Mouse (Mus musculus) hindbrain, embryonic 10.5 days (tissue): ENCODE measurements at regions not wholly inside any gene's neighbourhood (a gene's known extent, or its start where the extent isn't known, plus 50 kb on each side); places are given as distances from the start of the nearest gene placed in this dataset.
A peak's percentile ranks its signal among the peaks of the same experiment; 100 is the strongest.

Source experiments
- DNase-seq: peaks from one replicate; pipeline ENCODE4 v3.0.0-alpha.2; 2017; ENCODE audit warnings: low spot score
- H3K27ac ChIP-seq: fragments of 300-500 bp; sonication (generic); 2 replicates; pipeline ENCODE4 v1.5.1; 2016; ENCODE audit warnings: mild to moderate bottlenecking, moderate library complexity
- H3K27me3 ChIP-seq: fragments of 300-500 bp; sonication (generic); 2 replicates; pipeline ENCODE4 v1.6.1; 2016; ENCODE audit warnings: mild to moderate bottlenecking; ENCODE audit not compliant: poor library complexity, insufficient read depth, severe bottlenecking
- H3K36me3 ChIP-seq: fragments of 300-500 bp; sonication (generic); 2 replicates; pipeline ENCODE4 v1.6.1; 2016; ENCODE audit warnings: mild to moderate bottlenecking, moderate library complexity
- H3K4me1 ChIP-seq: fragments of 300-500 bp; sonication (generic); replicated peaks from 2 replicates; pipeline ENCODE4 v1.6.1; 2016; ENCODE audit warnings: mild to moderate bottlenecking
- H3K4me3 ChIP-seq: fragments of 300-500 bp; sonication (generic); 2 replicates; pipeline ENCODE4 v1.5.1; 2016; ENCODE audit warnings: mild to moderate bottlenecking, moderate library complexity
- H3K9me3 ChIP-seq: fragments of 300-500 bp; sonication (generic); 2 replicates; pipeline ENCODE4 v1.6.1; 2016; ENCODE audit warnings: mild to moderate bottlenecking, moderate library complexity
- WGBS: fragments of 180-500 bp; shearing (Covaris S2); methylation state at CpG from one replicate; pipeline ENCODE4 v1.1.7; 2016; 5-methylcytosine and 5-hydroxymethylcytosine counted together

GRCm38 (mm10) chr11:111212702-111213328, 146.9 kb downstream of the Kcnj2 start:
- H3K36me3 ChIP-seq, result no peaks in the 10 kb centered on the region
- DNase-seq, result peak; percentile 6
- peak overlapping the region; percentile 81 for H3K27ac ChIP-seq
- WGBS, result 29% methylated on average over 5 of the region's 5 CpGs
- no peaks in the 10 kb centered on the region for H3K27me3 ChIP-seq
- 0 out of 2 replicates have a peak, but pooled peaks cover 3% of the 10 kb centered on the region for H3K9me3 ChIP-seq
- peaks cover 21% of the 10 kb centered on the region for H3K4me1 ChIP-seq
- H3K4me3 ChIP-seq, result no peak overlapping the region

GRCm38 (mm10) chr11:111215006-111215405, 149.0 kb downstream of the Kcnj2 start:
- no peak overlapping the region for H3K27ac ChIP-seq
- H3K4me1 ChIP-seq, result peaks cover 21% of the 10 kb centered on the region
- H3K9me3 ChIP-seq, result 0 out of 2 replicates have a peak, but pooled peaks cover 3% of the 10 kb centered on the region
- DNase-seq, result no peak
- 81% methylated on average over 5 of the region's 5 CpGs for WGBS
- no peaks in the 10 kb centered on the region for H3K27me3 ChIP-seq
- H3K4me3 ChIP-seq, result no peak overlapping the region
- no peaks in the 10 kb centered on the region for H3K36me3 ChIP-seq

- H3K27me3 ChIP-seq, result no peaks in the 10 kb centered on the region
- H3K9me3 ChIP-seq, result no peaks in the 10 kb centered on the region
- H3K36me3 ChIP-seq, result no peaks in the 10 kb centered on the region
- no peak overlapping the region for H3K27ac ChIP-seq
- WGBS, result 91% methylated on average over 4 of the region's 4 CpGs
- no peak for DNase-seq
- no peaks in the 10 kb centered on the region for H3K4me1 ChIP-seq
- H3K4me3 ChIP-seq, result no peak overlapping the region
Observed at GRCm38 (mm10) chr11:111223834-111224233, 157.9 kb downstream of the Kcnj2 start.

GRCm38 (mm10) chr11:111227305-111227704, 161.3 kb downstream of the Kcnj2 start:
- no peaks in the 10 kb centered on the region for H3K4me1 ChIP-seq
- no peaks in the 10 kb centered on the region for H3K27me3 ChIP-seq
- DNase-seq, result no peak
- no peak overlapping the region for H3K4me3 ChIP-seq
- H3K27ac ChIP-seq, result no peak overlapping the region
- WGBS, result 69% methylated on average over 1 of the region's 1 CpGs
- no peaks in the 10 kb centered on the region for H3K36me3 ChIP-seq
- H3K9me3 ChIP-seq, result no peaks in the 10 kb centered on the region

DNA sequence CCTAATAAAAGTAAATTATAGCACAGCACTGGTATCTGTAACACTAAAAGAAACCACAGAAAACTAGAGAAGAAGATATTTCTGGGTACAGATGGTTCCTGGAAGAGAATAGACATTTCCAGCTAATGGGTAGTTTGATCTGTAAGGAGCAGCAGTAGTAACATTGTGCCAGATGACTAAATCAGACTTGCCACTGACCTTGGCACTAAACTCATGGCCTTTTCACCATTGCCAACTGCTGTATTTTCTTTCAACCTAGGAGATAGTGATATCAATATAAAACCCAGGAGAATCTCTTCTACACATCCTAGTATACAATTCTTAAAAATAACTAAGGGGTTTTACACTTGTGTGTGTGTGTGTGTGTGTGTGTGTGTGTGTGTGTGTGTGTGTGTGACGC, 170.8 kb downstream of the Kcnj2 start:
- DNase-seq, result no peak
- 84% methylated on average over 1 of the region's 1 CpGs for whole genome bisulfite sequencing
- no peak overlapping the region for H3K27ac ChIP-seq
- no peaks in the 10 kb centered on the region for H3K9me3 ChIP-seq
- H3K4me3 ChIP-seq, result no peak overlapping the region
- no peaks in the 10 kb centered on the region for H3K36me3 ChIP-seq
- H3K4me1 ChIP-seq, result no peaks in the 10 kb centered on the region
- no peaks in the 10 kb centered on the region for H3K27me3 ChIP-seq

GRCm38 (mm10) chr11:111239784-111240183, 173.8 kb downstream of the Kcnj2 start:
- Histone ChIP-seq H3K9me3 (no peaks in the 10 kb centered on the region), H3K36me3 (no peaks in the 10 kb centered on the region), H3K4me1 (no peaks in the 10 kb centered on the region), H3K27ac (no peak overlapping the region), H3K4me3 (no peak overlapping the region), H3K27me3 (no peaks in the 10 kb centered on the region)
- 76% methylated on average over 3 of the region's 3 CpGs for WGBS
- no peak for DNase-seq

GRCm38 (mm10) chr11:111252226-111252625, 186.3 kb downstream of the Kcnj2 start:
- no peaks in the 10 kb centered on the region for H3K27me3 ChIP-seq
- no peaks in the 10 kb centered on the region for H3K4me1 ChIP-seq
- DNase-seq, result no peak
- 90% methylated on average over 4 of the region's 4 CpGs for WGBS
- H3K36me3 ChIP-seq, result no peaks in the 10 kb centered on the region
- no peak overlapping the region for H3K4me3 ChIP-seq
- H3K27ac ChIP-seq, result no peak overlapping the region
- no peaks in the 10 kb centered on the region for H3K9me3 ChIP-seq

GRCm38 (mm10) chr11:111256596-111256995, 190.6 kb downstream of the Kcnj2 start:
- no peaks in the 10 kb centered on the region for H3K4me1 ChIP-seq
- no peak overlapping the region for H3K4me3 ChIP-seq
- no peaks in the 10 kb centered on the region for H3K9me3 ChIP-seq
- no peak overlapping the region for H3K27ac ChIP-seq
- no peaks in the 10 kb centered on the region for H3K36me3 ChIP-seq
- H3K27me3 ChIP-seq, result no peaks in the 10 kb centered on the region
- WGBS, result 90% methylated on average over 3 of the region's 3 CpGs
- DNase-seq, result no peak

DNA sequence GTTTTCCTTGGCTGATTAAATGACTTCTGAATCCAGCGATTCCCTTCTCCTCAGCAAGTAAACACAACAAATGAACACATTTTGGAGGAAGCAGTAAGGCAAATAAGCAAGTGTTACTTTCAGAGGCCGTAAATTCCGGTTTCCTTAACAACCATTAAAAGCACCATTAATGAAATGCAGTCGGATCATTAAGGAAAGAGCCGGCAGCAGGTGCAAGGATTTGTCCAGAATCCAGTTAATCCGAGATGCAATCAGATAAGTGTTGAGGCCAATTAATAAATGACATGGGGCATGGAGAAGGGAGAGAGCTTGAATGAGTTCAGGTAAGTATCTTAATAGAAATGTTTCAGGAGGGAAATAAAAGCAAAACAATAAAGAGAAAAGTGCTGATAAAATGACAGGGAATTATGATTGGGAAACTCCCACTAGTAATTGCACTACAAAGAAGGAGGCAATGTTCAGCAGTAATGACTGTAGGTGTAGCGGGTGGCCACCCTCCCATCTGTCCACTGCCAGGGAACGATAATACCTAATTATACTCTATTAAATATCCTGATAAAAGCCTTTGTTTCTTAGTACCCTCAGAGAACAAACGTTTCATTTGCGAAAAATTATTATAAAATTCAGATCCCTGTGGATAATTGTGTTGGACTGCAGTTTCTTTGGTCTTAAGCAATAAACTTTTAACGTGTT, 194.9 kb downstream of the Kcnj2 start:
- Histone ChIP-seq H3K27me3 (no peaks in the 10 kb centered on the region), H3K9me3 (no peaks in the 10 kb centered on the region), H3K4me1 (no peaks in the 10 kb centered on the region), H3K4me3 (no peak overlapping the region), H3K27ac (no peak overlapping the region), H3K36me3 (no peaks in the 10 kb centered on the region)
- 84% methylated on average over 11 of the region's 11 CpGs for WGBS
- no peak for DNase-seq

DNA sequence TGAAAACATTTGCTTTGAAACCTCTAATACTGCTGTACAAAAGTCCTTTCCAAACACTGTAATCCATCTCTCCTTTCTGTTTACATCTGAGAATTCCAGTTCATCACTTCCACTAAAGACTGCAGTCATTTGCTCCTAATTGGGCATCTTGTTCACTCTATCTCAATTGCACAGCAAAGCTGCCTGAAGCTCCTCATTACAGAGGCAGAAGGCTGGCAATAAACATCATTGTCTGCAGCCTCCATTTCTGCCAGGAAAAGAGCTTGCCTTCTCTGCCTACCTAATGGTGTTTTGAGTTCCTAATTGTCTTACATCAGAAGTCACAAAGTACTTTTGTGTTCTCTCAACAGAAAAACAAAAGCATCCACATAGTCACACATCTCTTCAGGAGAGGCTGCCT, 207.7 kb downstream of the Kcnj2 start:
- Histone ChIP-seq H3K27ac (no peak overlapping the region), H3K4me1 (no peaks in the 10 kb centered on the region), H3K36me3 (no peaks in the 10 kb centered on the region), H3K27me3 (no peaks in the 10 kb centered on the region), H3K9me3 (no peaks in the 10 kb centered on the region), H3K4me3 (no peak overlapping the region)
- DNase-seq, result no peak

DNA sequence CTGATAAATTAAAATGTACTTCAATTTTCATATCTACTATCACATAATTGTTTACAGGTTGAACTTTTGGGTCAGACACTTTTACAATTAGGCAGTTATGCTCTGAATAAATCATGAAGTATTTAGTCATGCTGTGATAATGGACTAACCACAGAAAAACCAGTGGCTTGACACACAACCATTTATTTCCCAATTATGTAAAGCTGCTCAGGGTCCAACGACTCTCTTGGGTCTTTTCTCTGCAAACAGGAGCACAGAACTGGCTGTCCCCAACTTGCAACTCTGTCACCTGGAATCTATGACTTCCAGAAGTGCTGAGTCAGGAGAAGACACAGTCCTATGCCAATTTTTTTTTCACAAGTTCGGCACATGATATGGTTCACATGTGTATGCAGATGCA, 214.8 kb downstream of the Kcnj2 start:
- Histone ChIP-seq H3K4me1 (peaks cover 6% of the 10 kb centered on the region; the same call in 1 of the 2 replicates), H3K36me3 (no peaks in the 10 kb centered on the region), H3K9me3 (no peaks in the 10 kb centered on the region), H3K27ac (no peak overlapping the region), H3K27me3 (no peaks in the 10 kb centered on the region), H3K4me3 (no peak overlapping the region)
- no peak for DNase-seq
- 57% methylated on average over 2 of the region's 2 CpGs for WGBS

- H3K4me1 ChIP-seq, result peaks cover 6% of the 10 kb centered on the region; the same call in 1 of the 2 replicates
- 55% methylated on average over 7 of the region's 7 CpGs for WGBS
- no peaks in the 10 kb centered on the region for H3K9me3 ChIP-seq
- H3K27me3 ChIP-seq, result no peaks in the 10 kb centered on the region
- H3K4me3 ChIP-seq, result no peak overlapping the region
- no peak for DNase-seq
- H3K27ac ChIP-seq, result no peak overlapping the region
- no peaks in the 10 kb centered on the region for H3K36me3 ChIP-seq
Observed at GRCm38 (mm10) chr11:111281237-111282160, 215.5 kb downstream of the Kcnj2 start.

- WGBS, result 77% methylated on average over 2 of the region's 2 CpGs
- no peaks in the 10 kb centered on the region for H3K36me3 ChIP-seq
Observed at GRCm38 (mm10) chr11:111282283-111282682, 216.3 kb downstream of the Kcnj2 start.

More at GRCm38 (mm10) chr11:111282283-111282682, 216.3 kb downstream of the Kcnj2 start:
- DNase-seq, result no peak
- Histone ChIP-seq H3K4me3 (no peak overlapping the region), H3K4me1 (peaks cover 6% of the 10 kb centered on the region; the same call in 1 of the 2 replicates), H3K27me3 (no peaks in the 10 kb centered on the region), H3K27ac (no peak overlapping the region), H3K9me3 (no peaks in the 10 kb centered on the region)
